8 mouse cellular contexts compared by ENCODE assay signal in genomic region chrX:10718021-10718837, GRCm38 (mm10). TPM values are rescaled to one million over a fixed set of nuclear protein-coding genes. Genes with fewer than 3 reads are reported as not detected.
DNase-seq lines count a peak whose midpoint lies in the region; ATAC-seq lines count a peak whose summit lies in the region.

No protein-coding gene starts in this region.

- no peaks in the 10 kb centered on the region for H3K27me3 ChIP-seq in neural tube, embryonic 14.5 days (ENCODE audit: control insufficient read depth, insufficient read depth, low read length)

- peak overlapping the region; percentile 71 for H3K9ac ChIP-seq in neural tube, embryonic 14.5 days (replicated peaks; ENCODE audit: low read depth, low read length)

- H3K4me1 ChIP-seq in neural tube, embryonic 14.5 days (ENCODE audit: control insufficient read depth, insufficient read depth, low read length): peaks cover 3% of the 10 kb centered on the region; the same call in 1 of the 2 replicates

- H3K4me3 ChIP-seq in neural tube, embryonic 14.5 days (ENCODE audit: low read depth, low read length): peak overlapping the region; percentile 51

- H3K36me3 ChIP-seq in neural tube, embryonic 14.5 days (ENCODE audit: control insufficient read depth, insufficient read depth, low read length): no peaks in the 10 kb centered on the region

- DNase-seq in ovary, postnatal 10 days (ENCODE audit: low spot score): peak; percentile 10
- DNase-seq in ovary, postnatal 14 days (ENCODE audit: low spot score): no peak
- peak; percentile 36 to 48 for DNase-seq in cerebellum, postnatal 36 days
- peak; percentile 6 for DNase-seq in gastrocnemius, postnatal 25 days
- DNase-seq in kidney, adult 9 months: peak; percentile 21
- DNase-seq in liver: peak; percentile 60
- DNase-seq in thymus, postnatal 10 days (ENCODE audit: low spot score in 2 of 2): peak; percentile 5 to 7

- no peaks in the 10 kb centered on the region for H3K9me3 ChIP-seq in neural tube, embryonic 14.5 days (ENCODE audit: control insufficient read depth, low read length)

- ATAC-seq in neural tube, embryonic 14.5 days (ENCODE audit: low read depth): peak; percentile 23; the same call in 1 of the 2 replicates

- WGBS in neural tube, embryonic 14.5 days: 20% methylated on average over 61 of the region's 61 CpGs

- peak overlapping the region; percentile 82 for H3K27ac ChIP-seq in neural tube, embryonic 14.5 days (ENCODE audit: low read depth, low read length)

- peak overlapping the region; percentile 52 for H3K4me2 ChIP-seq in neural tube, embryonic 14.5 days (ENCODE audit: low read depth, low read length)

RNA-seq across cellular contexts. Expression of gene Mid1ip1, which starts 3.4 kb away (rescaled TPM):
- 10 to 100 TPM; 16.3 to 19.3 TPM for total RNA-seq in gastrocnemius, postnatal 25 days (2021)
- polyA plus RNA-seq in neural tube, embryonic 14.5 days (2014; fragmentation: Nextera tagmentation; extraction: Ambion mirVana): 73.4 and 80.9 TPM in 2 replicates
